Mouse (Mus musculus) intestine, embryonic 14.5 days (tissue): ENCODE results near the gene Cradd. TPM values are rescaled to one million over a fixed set of nuclear protein-coding genes. Genes with fewer than 3 reads are reported as not detected.
A peak's percentile ranks its signal among the peaks of the same experiment; 100 is the strongest.

Source experiments
- ATAC-seq: fragments of 200-750 bp; cut with Nextera tagmentation; replicated peaks from 2 replicates; pipeline ENCODE4 v1.8.0; 2017; ENCODE audit warnings: low read depth, moderate number of reproducible peaks, moderate TSS enrichment, moderate library complexity; ENCODE audit not compliant: low FRiP score, low TSS enrichment
- DNase-seq: peaks from one replicate; pipeline ENCODE4 v3.0.0-alpha.2; 2018; ENCODE audit warnings: low spot score
- H3K27ac ChIP-seq: fragments of 300-500 bp; sonication (generic); 2 replicates; pipeline ENCODE4 v1.5.1; 2014; ENCODE audit warnings: low read depth, mild to moderate bottlenecking, control low read depth
- H3K27me3 ChIP-seq: fragments of 300-500 bp; sonication (generic); replicated peaks from 2 replicates; pipeline ENCODE4 v1.6.1; 2014; ENCODE audit warnings: low read length, control low read depth; ENCODE audit not compliant: control insufficient read depth, insufficient read depth
- H3K36me3 ChIP-seq: fragments of 300-500 bp; sonication (generic); 2 replicates; pipeline ENCODE4 v1.6.1; 2014; ENCODE audit warnings: low read length, control low read depth; ENCODE audit not compliant: control insufficient read depth, insufficient read depth
- H3K4me1 ChIP-seq: fragments of 300-500 bp; sonication (generic); replicated peaks from 2 replicates; pipeline ENCODE4 v1.6.1; 2014; ENCODE audit warnings: low read length, control low read depth, mixed read lengths; ENCODE audit not compliant: control insufficient read depth, insufficient read depth
- H3K4me2 ChIP-seq: fragments of 300-500 bp; sonication (generic); 2 replicates; pipeline ENCODE4 v1.6.1; 2014; ENCODE audit warnings: low read length
- H3K4me3 ChIP-seq: fragments of 300-500 bp; sonication (generic); 2 replicates; pipeline ENCODE4 v1.5.1; 2014; ENCODE audit warnings: low read depth, low read length, control low read depth, mixed read lengths
- H3K9ac ChIP-seq: fragments of 300-500 bp; sonication (generic); 2 replicates; pipeline ENCODE4 v1.6.1; 2014; ENCODE audit warnings: mild to moderate bottlenecking, low read length
- H3K9me3 ChIP-seq: fragments of 300-500 bp; sonication (generic); 2 replicates; pipeline ENCODE4 v1.6.1; 2016; ENCODE audit warnings: low read length, control low read depth; ENCODE audit not compliant: control insufficient read depth
- WGBS: fragments of 180-500 bp; shearing (Covaris S2); extraction: QIAGEN DNeasy Blood & Tissue Kit; methylation state at CpG from one replicate; pipeline ENCODE4 v1.1.7; 2014; 5-methylcytosine and 5-hydroxymethylcytosine counted together
- polyA plus RNA-seq: library from polyadenylated mRNA; unstranded; fragments of >200 nt; fragmentation: Nextera tagmentation; extraction: Ambion mirVana; gene quantifications from 2 replicates; pipeline ENCODE4 v1.2.1, GENCODE M21; 2014

Gene Cradd
- polyA plus RNA-seq, 1 experiment from 2014 or later: 13.6 TPM

DNA sequence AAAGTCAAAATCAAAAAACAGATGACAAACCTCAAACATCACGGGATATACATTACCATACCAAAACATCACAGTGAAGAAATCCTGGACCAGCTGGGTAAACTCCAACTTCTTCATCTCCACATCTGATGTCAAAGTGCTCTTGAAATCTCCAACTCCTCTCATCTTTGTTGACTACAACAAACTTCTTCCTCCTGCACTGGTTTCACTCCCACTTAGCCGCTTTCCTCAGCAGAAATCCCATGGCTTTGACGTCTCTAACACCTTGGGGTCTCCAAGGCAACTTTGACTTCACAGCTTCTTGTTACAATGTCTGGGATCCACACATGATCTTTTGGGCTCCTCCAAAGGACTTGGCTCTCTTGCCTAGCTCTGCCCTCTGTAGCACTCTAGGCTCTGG is 175.3 kb downstream of the Cradd start:
- H3K4me3 ChIP-seq: no peak overlapping the region
- peaks cover 31% of the 10 kb centered on the region for H3K4me1 ChIP-seq
- 82% methylated on average over 3 of the region's 3 CpGs for WGBS
- H3K36me3 ChIP-seq: no peaks in the 10 kb centered on the region
- H3K4me2 ChIP-seq: no peak overlapping the region
- no peak overlapping the region for H3K27ac ChIP-seq
- no peaks in the 10 kb centered on the region for H3K9me3 ChIP-seq
- H3K9ac ChIP-seq: no peak overlapping the region
- DNase-seq: no peak
- ATAC-seq: no peak
- H3K27me3 ChIP-seq: no peaks in the 10 kb centered on the region

DNA sequence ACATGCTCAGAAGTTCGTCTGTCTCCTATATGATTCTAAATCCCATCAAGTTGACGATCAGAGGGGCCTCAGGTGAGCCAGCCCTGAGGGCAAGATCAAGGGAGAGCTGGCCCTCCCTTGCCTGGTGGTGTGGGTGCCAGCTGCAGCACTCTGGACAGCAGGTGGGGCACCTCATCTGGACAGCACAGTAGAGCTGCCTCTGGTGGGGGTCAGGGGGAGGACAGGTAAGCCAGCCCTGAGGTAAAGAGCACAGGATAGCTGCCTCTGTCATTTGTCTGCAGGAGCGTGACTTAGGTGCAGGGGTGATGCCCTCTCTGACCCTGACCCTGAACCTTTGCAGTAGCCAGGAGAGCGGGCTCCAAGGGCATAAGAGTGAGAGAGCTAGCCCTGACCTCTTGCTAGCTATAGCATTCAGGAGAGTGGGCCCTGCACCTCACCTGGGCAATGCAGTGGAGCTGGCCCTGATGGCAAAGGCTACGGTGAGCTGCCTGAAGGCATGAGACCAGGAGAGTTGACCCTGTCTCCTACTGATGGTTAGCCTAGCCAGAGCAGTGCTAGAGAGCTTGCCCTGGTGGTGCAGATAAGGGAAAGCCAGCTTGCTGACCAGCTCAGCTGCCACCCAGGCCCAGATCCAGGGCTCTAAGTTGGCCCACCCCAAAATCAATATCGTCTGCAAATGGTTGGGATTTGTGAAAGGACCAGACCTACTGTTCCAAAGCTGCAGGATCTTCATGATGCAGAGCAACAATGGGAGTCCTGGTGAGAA is 176.6 kb downstream of the Cradd start:
- Histone ChIP-seq H3K9ac (no peak overlapping the region), H3K27me3 (no peaks in the 10 kb centered on the region), H3K9me3 (no peaks in the 10 kb centered on the region), H3K4me1 (peaks cover 43% of the 10 kb centered on the region), H3K27ac (no peak overlapping the region), H3K4me3 (no peak overlapping the region), H3K36me3 (no peaks in the 10 kb centered on the region), H3K4me2 (no peak overlapping the region)
- 82% methylated on average over 6 of the region's 6 CpGs for WGBS
- no peak for ATAC-seq
- DNase-seq: no peak

DNA sequence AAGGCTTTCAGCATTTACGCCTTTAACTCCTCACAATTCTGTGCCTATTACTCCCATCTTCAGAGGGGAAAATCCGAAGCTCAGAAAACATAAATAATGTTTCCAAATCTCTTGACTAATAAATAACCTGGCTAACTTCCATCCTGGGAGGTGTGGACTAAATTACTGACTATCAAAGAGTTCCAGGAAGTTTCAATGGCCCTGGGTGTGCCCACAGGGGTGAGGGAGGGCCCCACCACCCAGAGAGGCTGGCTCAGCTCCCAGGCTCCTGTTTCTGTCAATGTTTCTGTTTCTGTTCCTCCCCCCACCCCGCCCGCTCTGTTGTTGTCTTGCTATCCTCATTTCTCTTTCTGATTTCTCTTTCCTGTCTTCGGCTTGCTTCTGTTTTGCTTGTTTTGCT is 177.4 kb downstream of the Cradd start:
- Histone ChIP-seq H3K36me3 (no peaks in the 10 kb centered on the region), H3K27me3 (no peaks in the 10 kb centered on the region), H3K9me3 (no peaks in the 10 kb centered on the region), H3K27ac (no peak overlapping the region), H3K4me1 (peaks cover 43% of the 10 kb centered on the region), H3K4me2 (peak overlapping the region; percentile 9; the same call in 1 of the 2 replicates), H3K9ac (no peak overlapping the region), H3K4me3 (no peak overlapping the region)
- ATAC-seq: no peak; the same call in 1 of the 2 replicates
- no peak for DNase-seq
- WGBS: 29% methylated on average over 5 of the region's 5 CpGs

DNA sequence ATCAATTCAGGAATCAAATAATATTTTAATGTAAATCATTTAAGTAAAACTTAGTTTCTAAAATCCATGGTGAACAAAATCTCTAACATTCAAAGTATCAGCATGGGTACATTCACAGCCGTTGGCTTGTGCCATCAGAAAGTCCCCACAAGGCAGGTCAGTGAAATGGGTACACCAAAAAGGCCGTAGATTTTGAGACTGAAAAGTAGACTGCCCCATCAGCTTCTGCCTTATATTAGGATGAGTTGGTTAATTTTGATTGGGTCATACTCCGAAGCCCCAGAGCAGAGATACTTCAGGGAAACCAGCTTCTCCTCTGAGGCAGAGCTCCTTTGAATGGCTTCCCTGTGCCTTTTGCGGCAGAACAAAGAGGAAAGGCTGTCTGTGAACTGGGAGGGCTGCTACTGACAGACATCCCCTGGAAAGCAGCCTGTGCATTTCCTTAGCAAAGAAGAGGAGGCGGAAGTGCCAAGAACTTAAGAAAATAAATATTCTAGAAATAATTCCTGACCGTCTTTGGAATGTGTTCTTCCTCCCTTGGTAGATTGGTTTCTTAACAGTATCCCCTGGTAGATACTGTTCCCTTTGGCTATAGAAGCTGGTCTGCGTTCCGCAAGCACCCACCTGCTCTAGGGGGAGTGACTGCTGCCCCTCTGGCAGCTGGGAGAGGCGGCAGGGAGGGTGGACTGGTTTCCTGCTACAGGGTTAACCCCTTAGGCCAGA is 178.6 kb downstream of the Cradd start:
- Histone ChIP-seq H3K9me3 (no peaks in the 10 kb centered on the region), H3K4me1 (peaks cover 43% of the 10 kb centered on the region), H3K36me3 (no peaks in the 10 kb centered on the region), H3K9ac (no peak overlapping the region), H3K27me3 (no peaks in the 10 kb centered on the region), H3K4me3 (no peak overlapping the region), H3K27ac (peak overlapping the region; percentile 47; the same call in 1 of the 2 replicates), H3K4me2 (peak overlapping the region; percentile 20; the same call in 1 of the 2 replicates)
- DNase-seq: no peak
- no peak for ATAC-seq
- WGBS: 33% methylated on average over 9 of the region's 9 CpGs

DNA sequence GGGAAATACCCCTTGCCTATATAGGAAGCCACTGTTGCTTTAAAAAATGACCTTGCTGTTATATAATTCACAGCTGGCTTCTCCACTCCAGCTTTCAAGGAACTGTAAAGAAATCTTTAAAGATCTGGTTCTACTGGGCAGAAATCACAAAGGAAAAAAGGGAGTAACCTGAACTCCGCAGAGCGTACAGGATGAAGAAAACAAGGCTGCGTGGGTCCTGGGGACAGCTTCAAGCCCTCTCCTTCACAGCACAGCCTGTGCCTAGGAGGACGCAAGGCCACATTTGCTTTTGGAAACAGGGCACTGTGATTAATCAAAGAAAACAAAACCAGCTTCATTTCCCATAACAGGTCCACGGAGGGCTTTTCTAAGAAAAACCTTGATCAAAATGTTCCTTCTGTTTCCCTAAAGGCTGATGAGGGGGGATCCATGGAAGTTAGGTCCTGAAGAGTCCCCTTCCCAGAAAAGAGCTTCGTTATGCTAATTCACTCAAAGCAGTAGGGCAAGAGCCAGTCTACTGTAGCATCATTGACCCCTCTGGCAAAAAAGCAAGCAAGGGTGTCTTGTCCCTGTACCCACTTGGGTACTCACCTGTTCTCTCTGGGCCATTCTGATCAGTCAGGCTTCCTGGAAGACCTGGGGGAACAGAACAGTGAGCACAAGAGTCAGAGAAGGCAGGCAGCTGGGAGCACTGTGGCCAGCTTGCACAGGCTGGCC is 179.4 kb downstream of the Cradd start:
- WGBS: 46% methylated on average over 6 of the region's 6 CpGs
- no peak for ATAC-seq
- Histone ChIP-seq H3K27me3 (no peaks in the 10 kb centered on the region), H3K9me3 (no peaks in the 10 kb centered on the region), H3K36me3 (no peaks in the 10 kb centered on the region), H3K4me1 (peaks cover 43% of the 10 kb centered on the region), H3K27ac (peak overlapping the region; percentile 57), H3K9ac (no peak overlapping the region), H3K4me2 (0 out of 2 replicates have a peak overlapping the region, but pooled peaks have one; percentile 11), H3K4me3 (no peak overlapping the region)
- DNase-seq: no peak

DNA sequence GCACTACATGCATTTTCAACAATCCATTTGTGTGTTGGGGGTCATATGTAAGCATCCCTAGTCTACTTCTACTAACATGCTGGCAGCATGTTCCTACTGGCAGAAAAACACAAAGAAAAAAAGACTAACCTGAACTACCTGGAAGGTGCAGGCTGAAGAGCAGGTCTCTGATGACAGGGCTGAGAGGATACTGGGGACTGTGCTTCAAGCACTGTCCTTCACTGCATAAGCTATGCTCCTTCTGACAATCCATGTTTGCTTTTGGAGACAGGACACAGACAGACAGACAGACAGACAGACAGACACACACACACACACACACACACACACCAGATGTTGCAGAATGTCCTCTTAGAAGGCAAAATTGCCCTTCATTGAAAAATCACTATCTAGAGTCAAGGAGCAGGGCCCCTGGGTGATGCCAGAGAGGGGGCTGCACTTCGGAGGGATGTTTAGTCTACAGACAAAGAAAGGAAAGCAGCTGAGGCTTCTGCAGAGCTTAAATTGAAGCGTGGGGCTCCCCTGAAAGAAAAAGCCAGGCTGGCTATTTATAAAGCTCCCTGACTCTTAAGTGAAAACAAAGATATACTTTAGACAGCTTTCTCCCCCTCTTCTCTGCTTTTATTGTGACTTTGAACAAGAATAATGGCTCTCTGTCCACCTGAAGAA is 180.4 kb downstream of the Cradd start:
- H3K4me2 ChIP-seq: peak overlapping the region; percentile 14; the same call in 1 of the 2 replicates
- 20% methylated on average over 2 of the region's 2 CpGs for WGBS

DNA sequence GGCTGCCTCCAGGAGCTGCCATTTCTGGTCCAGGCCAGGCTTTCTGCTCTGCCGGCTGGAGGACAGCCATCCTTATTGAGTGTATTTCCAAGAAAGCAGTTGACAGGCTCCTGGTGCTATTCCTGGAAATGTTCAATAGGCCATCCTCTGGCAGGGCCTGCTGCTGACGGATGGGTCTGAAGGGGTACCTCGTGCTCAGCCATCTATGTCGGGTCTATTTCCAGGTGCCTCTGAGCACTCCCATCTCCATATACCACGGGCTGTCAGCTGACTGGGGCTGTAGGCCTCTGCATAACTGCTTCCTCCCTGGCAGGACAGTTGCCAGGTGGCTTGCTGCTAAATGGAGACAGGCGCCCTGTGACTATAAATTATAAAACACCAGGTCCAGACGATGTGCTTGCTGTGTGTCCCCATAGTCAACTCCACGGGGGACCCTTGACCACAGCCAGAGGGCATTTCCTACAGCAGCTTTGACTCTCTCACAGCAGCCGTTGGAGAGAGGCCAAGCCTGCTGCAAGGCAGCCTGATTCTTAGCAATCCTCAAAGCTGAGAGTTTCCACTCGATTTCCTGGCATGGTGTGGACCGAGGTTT is 181.0 kb downstream of the Cradd start:
- peak overlapping the region; percentile 57 for H3K27ac ChIP-seq
- ATAC-seq: peak; percentile 66

More for the DNA sequence above, 180.4 kb downstream of the Cradd start:
- Histone ChIP-seq H3K27me3 (no peaks in the 10 kb centered on the region), H3K9me3 (no peaks in the 10 kb centered on the region), H3K4me1 (peaks cover 43% of the 10 kb centered on the region), H3K9ac (no peak overlapping the region), H3K27ac (peak overlapping the region; percentile 57), H3K36me3 (no peaks in the 10 kb centered on the region), H3K4me3 (no peak overlapping the region)
- DNase-seq: no peak
- ATAC-seq: no peak

DNA sequence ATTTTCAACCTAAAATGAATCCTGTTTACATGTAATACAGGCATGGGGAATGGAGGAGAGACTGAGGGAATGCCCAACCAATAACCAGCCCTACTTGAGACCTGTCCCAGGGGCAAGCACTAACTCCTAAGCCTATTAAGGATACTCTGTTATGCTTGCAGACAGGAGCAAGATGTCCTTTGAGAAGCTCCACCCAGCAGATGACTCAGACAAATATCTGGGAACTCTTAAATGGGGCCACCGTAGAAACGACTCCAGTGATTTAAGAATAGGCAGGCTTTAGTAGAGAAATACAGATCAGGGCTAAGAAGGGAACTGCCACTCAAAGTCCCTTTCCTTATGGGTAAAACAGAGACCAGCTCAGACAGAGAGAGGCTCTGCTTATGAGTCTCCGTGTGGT is 182.9 kb downstream of the Cradd start:
- peaks cover 31% of the 10 kb centered on the region for H3K4me1 ChIP-seq

More for the DNA sequence above, 181.0 kb downstream of the Cradd start:
- DNase-seq: peak; percentile 81
- WGBS: 21% methylated on average over 11 of the region's 11 CpGs
- Histone ChIP-seq H3K4me2 (no peak overlapping the region), H3K4me3 (no peak overlapping the region), H3K4me1 (peaks cover 43% of the 10 kb centered on the region), H3K36me3 (no peaks in the 10 kb centered on the region), H3K9ac (no peak overlapping the region), H3K9me3 (no peaks in the 10 kb centered on the region), H3K27me3 (no peaks in the 10 kb centered on the region)

More for the DNA sequence above, 182.9 kb downstream of the Cradd start:
- WGBS: 54% methylated on average over 3 of the region's 3 CpGs
- no peaks in the 10 kb centered on the region for H3K9me3 ChIP-seq
- DNase-seq (no peak), ATAC-seq (no peak)
- no peaks in the 10 kb centered on the region for H3K36me3 ChIP-seq
- no peak overlapping the region for H3K27ac ChIP-seq
- no peak overlapping the region for H3K4me3 ChIP-seq
- H3K9ac ChIP-seq: no peak overlapping the region
- H3K27me3 ChIP-seq: no peaks in the 10 kb centered on the region
- H3K4me2 ChIP-seq: no peak overlapping the region
